Mouse (Mus musculus): ENCODE results near the gene Lbr.

Gene Lbr

DNA sequence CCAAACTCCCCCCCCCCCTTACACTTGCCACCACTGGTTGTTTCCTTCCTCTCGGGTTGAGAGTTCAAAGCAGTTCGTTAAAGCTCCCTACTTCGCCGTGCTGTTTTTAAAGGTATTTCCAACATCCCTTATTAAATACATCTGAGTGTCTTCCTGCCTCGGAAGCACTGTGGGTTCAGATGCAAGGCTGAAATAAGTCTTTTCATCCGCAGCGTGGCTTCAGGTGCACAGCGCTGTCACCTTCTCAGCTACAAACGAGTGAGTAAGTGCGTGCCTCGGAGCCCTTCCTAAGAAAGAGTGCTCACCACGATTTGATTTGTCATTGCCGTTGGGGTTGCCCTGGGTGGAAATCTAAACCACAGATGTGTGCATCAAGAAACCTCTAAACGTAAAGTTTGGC is at the start of gene Lbr:
TSS of gene Lbr (minus strand) at position 266 of the 400 bp plus-strand sequence.
- DNase-seq (ENCODE audit: low read depth, low spot score) = peak; percentile 68

DNA sequence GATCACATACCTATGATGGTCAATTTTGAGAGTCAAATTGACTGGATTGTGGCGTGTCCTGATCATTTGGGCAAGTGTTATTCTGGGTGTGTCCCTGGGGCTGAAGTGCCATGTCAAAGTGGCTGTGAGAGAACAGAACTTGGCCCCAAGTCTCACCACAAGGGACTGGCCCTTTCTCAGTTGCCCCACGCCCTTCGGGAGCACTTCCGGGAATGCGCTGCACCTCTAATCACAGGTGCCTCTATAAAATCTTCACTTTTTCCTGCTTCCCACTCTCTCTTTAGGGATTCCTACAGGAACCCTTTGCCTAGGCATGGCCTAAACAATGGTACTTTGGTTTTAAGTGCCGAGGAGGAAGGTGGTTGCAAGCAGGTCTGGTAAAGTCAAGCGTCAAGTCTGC is 46.8 kb upstream of the Lbr start:
- DNase-seq (ENCODE audit: low read depth, low spot score) = no peak

DNA sequence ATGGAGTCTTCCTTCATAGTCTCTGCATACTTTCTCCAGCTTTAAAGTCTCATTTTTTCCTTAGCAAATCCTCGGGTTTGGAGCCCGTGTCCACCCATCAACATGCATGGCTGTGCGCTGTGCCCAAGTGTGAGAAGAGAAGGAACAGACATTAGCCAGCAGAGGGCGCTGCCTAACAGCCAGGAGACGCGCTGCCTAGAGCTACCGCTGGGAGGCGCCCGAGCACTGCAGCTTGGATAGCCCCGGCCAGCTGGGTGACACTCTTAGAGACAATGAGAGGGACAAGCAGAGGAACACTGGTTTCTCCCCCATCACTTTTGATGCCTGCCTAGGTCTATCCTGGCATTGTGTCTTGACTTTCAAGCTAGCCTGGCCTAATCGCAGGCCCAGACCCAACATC is 46.0 kb upstream of the Lbr start:
- DNase-seq (ENCODE audit: low read depth, low spot score) = peak; percentile 62

DNA sequence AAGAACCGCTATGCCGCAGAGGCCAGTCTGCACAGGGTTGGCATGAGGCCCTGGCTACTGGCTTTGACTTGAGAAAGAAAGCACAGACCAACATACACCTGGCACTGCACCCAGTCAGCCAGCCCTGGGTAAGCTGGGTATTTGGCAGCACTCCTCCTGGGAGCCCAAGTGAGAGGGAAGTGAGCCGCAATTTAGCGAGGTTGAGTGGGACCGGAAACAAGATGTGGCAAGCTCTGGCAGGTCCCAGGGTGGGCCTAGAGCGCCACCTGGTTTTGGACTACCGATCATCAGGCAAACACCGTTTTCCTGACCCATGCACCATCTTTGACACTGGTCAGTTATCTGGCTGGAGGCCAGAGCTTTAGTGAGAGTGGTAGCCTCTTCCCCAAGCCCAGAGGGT is 38.7 kb upstream of the Lbr start:
- DNase-seq (ENCODE audit: low read depth, low spot score) = no peak

DNA sequence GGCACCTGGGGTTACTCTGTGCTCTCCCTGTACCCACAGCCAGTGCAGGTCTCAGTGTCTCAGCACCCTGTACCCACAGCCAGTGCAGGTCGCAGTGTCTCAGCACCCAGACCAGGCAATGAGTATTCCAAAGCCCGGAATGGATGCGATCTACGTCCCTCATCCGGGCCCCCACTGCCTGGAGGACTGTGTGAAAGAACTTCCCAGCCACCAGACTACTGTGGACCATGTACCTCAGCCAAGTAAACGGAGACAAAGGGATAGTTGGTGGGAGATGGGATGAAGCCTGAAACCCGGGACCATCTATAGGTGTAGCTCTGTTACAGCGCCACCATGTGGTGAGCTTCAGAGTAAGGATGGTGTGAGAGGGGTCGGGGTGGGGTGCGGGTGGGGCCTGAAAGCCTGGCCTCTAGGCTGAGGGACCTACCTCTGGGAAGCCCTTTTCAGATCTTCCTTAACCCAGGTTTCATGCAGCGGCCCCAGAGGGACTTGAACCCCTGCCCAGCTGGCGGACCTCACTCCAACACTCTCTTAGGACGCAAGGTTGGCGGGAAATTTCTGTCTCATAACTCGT is 38.0 kb upstream of the Lbr start:
- no peak for DNase-seq (ENCODE audit: low read depth, low spot score)

DNA sequence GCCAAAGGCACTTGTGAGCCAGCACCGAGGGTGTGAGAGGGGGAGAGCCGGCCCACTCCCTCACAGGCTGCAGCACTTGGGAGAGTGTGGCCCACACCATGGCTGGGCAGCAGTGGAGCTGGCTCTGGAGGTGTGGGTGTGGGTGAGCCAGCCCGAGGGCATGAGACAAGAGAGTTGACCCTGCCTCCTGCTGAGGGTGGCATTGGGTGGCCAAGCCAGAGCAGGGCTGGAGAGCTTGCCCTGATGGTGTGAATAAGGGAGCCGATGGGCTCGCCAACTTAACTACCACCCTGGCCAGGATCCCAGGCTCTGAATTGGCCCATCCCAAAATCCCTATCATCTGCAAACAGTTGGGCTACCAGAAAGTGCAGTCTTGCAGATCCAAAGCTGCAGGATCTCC is 35.6 kb upstream of the Lbr start:
- DNase-seq (ENCODE audit: low read depth, low spot score) = no peak

DNA sequence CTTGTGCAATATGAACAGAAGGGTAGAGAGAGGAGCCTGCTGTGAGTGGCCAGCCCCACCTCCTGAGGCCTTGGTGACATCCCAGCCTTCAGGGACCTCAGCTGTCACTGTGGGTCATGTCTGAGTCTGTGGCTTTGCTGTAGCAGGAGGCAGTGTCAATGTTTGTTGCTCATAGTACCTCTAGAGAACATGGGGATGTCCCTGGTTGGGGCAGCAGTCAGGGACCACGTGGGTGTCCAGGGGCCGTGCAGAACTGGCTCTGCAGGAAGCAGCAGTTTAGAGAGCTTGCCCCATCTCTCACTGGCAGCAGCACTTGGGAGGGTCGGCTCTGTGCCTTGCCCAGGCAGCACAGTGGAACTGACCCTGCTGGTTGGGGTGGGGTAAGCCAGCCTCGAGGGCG is 34.2 kb upstream of the Lbr start:
- DNase-seq (ENCODE audit: low read depth, low spot score) = no peak

DNA sequence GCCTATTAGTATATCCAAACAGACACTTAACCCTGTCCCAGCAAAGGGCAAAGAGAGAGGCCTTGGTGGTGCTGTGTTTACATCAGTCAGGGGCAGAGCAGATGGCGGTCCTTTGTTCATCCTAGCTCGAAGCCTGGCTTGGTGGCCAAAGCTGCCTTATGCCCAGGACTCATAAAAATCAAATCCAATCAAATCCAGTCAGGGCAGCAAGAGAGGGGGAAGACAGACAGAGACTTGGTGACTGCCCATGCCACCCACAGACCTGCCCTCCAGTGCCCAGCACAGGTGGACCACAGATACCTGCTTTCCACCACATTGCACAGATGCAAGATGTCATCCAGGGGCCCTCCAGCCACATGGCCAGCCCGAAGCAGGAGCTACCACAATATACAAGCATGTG is 33.8 kb upstream of the Lbr start:
- DNase-seq (ENCODE audit: low read depth, low spot score) = no peak

DNA sequence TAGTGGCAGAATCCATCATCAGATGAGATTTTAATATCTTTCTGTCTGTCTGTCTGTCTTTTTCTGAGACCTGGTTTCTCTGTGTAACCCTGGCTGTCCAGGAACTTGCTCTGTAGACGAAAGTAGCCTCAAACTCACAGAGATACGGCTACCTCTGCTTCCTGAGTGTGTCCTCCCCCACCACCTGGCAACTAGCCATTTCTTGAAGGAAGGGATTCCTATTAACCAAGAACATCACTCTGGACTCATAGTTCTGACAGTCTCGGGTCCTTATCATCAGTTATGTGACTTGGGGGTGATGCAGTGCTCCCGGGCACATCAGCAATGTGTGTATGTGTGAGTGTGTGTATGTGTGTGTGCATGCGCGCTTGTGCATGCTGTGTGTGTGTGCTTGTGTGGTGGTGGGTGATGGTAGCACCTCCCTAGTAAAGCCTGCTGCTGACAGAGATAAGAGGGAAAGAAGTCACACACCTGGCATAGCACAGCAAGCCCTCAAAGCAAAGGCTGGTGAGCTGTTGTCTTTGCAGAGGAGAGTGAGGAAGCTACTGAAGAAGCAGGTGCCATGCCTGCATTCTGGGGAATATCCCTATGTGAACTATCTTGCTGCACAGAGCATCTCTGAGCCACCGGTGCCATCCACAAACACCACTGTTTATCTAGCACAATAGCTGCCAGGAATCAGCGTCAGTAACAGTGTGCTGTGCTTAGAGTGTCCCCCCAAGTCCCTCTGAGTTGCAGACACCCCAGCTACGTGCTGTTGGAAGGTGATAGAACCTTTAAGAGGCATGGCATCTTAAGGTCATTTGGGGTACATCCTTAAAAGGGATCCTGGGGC is 30.5 kb upstream of the Lbr start:
- DNase-seq (ENCODE audit: low read depth, low spot score) = no peak

DNA sequence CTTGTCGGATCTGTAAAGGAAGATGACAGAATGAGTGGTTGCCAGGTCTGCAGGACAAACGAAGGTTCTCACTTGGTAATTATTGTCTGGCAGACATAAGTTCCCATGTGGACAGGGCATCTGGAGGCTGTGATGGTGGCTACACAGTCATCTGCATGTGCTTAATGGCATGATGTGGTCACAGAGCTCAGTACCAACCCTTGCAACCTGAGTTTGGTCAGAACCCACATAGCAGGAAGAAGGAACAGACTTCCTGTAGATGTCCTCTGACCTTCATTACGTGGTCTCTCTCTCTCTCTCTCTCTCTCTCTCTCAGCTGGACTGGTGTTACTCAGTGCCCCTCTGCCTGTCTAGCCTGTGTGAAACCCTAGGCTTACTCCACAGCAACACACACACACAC is 29.8 kb upstream of the Lbr start:
- no peak for DNase-seq (ENCODE audit: low read depth, low spot score)

DNA sequence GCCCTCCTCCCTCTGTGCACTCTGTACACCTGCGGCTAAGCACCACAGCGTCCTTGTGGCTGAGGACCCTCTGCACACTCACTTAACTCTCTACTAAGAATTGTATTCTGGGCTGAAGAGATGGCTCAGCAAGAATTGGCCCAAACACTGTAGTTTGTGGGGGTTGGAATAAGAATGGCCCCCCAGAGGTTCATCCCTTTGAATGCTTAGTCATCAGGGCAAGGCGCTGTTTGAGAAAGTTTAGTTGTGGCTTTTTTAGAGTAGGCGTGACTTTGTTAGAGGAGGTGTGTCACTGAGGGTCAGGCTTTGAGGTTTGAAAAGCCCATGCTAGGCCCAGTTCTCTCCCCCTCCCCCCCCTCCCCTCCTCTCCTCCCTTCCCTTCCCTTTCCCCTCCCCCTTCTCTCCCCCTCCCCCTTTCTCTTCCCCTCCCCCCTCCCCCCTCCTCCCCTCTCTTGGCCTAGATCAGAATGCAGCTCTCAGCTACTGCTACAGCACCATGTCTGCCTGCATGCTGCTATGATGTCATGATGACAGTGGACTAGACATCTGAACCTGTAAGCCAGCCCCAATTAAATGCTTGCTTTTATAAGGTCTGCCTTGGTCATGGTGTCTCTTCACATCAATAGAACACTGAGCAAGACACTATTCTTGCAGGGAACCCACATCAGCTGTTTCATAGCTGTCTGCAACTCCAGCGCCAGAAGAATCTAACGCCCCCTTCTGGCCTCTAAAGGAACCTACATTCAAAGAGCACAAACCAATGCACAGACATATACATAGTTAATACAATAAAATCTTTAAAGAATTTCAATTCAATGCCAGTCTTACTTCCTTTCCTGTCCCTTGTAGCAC is 23.8 kb upstream of the Lbr start:
- DNase-seq (ENCODE audit: low read depth, low spot score) = no peak

DNA sequence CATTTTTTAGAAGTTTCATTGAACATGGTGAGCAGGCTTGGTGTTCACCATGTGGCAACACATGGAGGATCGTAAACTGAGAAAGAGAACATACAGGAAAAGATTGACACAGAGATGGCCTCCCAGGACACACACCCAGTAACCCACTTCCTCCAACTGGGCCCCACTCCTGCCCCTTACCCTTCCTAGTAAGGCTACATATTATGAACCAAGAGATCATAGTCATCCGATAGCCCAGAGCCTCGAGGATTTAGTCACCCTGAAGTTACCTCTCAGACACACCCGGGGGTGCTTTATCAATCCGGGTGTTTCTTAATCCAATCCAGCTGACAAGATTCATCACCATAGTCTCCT is 23.0 kb upstream of the Lbr start:
- no peak for DNase-seq (ENCODE audit: low read depth, low spot score)

DNA sequence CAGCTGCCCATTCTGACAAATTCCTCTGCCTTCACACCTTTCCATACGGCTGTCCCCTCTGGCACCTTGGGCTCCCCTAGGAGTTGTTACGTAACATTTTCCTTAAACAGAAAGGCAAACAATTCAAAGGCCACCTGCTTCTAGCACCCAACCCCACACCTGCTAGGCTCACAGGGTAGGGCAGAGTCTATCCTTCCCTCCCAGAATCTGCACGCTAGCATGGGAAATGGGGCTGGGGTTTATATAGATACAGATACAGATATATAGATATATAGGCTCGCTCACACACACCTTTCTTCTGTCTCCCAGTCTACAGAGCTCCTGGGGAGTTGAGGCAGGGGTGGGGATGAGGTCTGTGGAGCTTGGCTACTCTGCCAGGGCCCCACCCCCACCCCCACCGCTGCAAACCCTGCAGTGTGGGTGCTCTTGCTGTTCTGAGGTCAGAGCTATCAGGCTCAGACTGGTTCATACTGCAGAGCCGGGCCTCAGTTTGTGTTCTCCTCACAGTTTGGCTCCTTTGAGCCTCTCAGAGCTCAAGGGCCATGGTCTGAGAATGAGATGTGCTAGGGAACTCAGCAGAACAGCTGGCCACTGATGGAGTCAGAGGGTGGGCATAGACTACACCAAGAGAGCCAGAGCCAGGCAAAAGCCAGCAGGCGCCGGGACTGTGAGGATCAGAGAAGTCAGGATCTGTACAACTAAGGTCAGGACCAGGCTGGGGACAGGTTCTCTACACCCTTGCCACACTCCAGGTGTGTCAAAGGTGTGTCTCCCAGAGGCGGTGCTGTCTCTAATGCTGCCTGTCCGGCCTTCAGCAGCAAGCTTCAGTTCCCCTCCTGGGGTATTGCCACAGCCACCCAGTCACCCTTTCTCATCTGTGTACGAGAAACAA is 22.4 kb upstream of the Lbr start:
- no peak for DNase-seq (ENCODE audit: low read depth, low spot score)

DNA sequence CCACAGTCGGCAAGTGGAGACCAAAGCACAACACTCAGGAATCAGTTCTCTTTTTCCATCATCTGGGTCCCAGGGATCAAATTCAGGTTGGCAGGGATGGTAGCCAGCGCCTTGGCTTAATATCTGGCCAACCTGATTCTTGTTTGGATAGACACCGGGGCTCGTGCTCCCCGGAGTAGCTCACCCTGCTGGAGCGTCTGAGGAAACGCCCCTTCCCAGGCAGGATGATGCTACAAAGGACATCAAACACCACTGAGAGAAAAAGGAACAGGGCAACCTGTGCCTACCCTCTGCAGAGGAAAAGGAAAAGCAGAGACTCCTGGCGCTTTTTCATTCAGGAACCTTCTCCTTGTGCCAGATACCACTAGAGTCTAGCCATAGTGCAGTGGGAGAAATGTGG is 20.6 kb upstream of the Lbr start:
- DNase-seq (ENCODE audit: low read depth, low spot score) = no peak

DNA sequence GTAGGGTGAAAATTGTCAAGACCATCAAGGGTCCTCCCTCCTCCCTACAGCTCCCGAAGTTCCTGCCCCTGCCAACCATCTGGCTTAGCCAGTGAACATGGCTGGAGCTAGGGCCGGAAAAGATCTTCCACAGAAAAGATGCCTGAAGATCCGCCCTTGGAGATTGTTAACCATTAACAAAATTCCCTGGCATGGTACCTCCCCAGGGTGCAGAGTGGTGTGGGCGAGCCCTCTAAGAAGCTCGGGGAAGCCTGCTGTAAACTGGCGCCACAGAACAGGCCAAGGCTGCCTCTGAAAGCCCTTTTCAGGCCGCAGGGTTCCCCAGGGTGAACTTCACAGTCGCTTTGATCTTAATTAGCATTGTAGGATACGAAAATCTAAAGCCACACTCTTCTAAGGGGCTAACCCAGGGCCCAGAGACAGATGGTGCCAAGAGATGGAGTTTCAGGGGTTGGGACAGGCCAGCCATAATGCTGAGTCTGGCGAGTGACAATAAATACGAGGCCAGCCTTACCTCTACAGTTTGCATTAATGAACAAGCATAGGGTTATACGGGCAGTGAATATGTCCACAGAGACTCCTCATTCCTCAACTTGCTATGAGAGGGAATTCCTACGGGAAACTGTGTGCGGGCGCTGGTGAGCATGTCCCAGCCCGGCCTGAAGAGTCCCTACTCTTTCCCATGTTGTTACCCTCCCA is 20.0 kb upstream of the Lbr start:
- no peak for DNase-seq (ENCODE audit: low read depth, low spot score)

DNA sequence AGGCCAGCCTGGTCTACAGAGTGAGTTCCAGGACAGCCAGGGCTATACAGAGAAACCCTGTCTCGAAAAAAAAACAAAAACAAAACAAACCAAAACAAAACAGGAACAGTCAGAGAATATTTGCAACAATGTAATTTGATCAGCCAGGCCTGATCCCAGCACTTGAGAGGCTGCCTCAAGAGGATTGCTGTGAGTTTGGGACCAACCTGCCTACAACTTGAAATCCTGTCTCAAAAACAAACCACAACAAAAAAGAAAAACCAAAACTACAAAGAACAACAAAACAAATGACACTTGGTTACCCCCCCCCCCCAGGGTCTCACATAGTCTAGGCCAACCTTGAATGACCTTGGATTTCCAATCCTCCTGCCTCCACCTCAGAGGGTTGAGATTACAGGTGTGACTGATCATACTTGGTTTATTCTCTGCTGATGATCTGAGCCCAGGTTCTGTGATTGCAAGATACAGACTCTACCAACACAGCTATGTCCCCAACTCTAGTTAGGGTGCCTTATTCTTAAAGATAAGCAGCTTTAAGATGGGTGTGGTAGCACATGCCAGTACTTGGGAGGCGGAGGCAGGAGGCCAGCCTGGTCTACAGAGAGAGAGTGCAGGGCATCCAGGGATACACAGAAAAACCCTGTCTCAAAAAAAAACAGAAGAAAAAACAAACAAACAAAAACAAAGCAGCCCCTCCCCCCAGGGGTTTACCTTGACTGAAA is 18.5 kb upstream of the Lbr start:
- no peak for DNase-seq (ENCODE audit: low read depth, low spot score)

DNA sequence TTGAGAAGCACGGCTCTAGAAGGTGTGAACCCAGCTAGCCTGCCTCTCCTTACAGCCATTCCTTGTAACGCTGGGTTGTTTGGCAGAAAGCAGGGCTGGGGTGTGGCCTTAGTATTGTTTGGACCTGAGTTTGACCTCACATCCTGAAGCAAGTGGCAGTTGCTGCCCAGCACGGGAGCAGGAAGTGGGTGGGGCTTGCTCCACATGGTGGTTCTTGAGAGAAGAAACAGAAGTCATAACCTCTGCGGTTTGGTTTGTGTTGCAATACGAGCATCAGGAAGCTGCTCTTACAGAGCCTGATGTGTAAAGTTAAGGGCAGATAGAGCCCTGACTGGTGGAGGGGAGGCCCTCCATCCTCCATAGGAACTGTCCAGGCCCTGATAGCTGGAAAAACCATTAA is 17.8 kb upstream of the Lbr start:
- no peak for DNase-seq (ENCODE audit: low read depth, low spot score)

DNA sequence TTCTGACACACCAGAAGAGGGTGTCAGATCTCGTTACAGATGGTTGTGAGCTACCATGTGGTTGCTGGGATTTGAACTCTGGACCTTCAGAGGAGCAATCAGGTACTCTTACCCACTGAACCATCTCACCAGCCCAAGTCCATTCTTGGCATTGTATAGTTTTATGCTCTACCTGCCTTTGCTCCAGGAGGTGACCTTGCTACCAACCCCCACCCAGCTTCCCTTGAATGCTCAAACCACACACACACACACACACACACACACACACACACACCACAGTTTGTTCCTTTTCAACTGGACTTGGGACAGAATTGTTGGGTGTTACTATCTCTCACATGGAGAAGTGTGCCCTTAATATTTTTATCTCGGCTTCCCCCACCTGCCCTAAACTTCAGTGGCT is 13.5 kb upstream of the Lbr start:
- no peak for DNase-seq (ENCODE audit: low read depth, low spot score)

DNA sequence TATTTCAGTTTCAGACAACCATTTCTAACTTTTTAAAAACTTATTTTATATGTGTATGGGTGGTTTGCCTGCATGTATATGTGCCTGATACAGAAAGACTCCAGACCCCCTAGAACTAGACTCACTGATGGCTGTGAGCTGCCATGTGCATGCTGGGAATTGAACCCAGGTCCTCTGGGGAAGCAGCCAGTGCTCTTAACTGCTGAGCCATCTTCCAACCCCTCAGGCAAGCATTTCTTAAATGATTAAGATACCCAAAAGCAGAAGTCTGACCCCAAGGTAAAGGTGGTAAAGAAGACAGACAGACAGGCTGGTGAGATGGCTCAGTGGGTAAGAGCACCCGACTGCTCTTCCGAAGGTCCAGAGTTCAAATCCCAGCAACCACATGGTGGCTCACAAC is 12.0 kb upstream of the Lbr start:
- DNase-seq (ENCODE audit: low read depth, low spot score) = no peak

DNA sequence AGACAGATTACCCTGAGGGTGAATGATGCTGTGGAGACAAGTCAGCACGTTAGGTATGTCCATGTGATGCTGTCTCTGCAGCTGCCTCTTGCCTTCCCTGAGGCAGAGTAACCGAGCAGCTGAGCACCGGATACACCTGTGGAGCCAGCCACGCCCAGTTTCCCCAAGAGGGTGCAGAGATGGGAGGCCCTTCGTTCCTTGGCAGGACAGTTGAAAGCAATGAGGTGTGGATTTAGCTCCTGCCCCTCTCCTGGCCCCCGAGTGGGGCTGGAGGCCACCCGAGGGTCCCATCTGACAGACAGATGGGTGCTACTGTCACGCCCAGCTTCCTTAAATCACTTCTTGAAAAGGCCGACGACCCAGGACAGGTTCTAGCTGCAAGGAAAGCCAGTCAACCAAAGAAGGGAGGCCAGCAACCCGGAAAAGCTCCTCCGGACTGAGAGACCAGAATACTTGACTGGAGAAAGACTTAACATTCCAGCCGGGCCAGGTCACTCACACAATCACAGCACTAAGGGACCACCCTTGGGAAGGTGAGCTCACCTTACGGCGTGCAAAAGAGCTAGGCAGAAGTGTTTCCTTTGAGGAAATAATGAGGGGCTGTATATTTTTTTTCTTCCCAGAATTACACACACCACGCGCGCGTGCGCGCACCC is 10.4 kb upstream of the Lbr start:
- DNase-seq (ENCODE audit: low read depth, low spot score) = no peak

Measured in c-Kit-negative CD71-positive TER-119-positive erythroid progenitor cells, embryonic 14.5 days (primary cell).